8 mouse cellular contexts compared by ENCODE assay signal in the genomic region with DNA sequence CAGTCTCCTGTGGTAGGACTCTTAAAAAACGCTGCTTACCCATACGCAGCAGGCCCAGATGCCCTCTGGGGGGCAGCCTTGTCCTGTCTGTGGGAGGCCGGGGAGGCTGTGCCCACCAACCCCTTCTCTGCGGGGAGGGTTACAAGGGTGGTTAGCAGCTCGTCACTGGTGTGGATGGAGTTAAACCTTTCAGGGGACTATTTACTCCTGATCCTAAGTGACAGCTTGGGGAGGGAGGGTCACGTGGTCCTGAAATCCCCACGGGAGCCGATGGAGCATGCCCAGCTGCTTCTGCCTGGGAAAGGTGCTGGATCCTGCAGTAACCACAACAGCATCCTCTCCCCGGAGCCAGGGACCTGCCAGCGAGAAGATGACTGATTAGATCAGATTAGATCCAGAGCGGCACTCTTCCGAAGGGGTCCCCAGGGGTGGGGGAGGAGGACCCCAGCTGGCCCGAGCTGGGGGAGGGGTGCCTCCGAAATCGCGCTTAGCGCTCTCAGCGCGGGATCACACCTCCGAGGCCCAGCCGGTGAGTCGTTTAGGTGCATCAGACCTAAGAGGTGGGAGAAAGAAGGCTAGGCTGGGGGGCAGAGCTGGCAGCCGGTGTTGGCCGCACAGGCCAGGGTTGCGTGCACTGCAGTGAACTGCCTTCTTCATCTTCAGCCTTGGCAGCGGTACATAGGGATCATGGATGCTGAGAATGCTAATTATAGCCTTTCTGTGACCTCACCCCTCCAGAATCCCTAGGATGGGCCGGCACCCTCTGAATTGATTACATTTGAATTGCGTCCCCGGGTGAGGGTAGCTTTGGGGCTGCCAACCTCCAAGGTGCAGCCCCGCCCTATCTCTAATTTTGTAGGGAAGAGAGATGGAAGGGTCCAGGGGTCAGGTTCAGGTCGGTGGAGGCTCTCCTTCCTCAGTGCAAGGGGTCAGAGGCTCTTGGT. TPM values are rescaled to one million over a fixed set of nuclear protein-coding genes. Genes with fewer than 3 reads are reported as not detected.
DNase-seq lines count a peak whose midpoint lies in the region; ATAC-seq and TF ChIP-seq lines count a peak whose summit lies in the region.

No protein-coding gene starts in this region.

- ATAC-seq in embryonic facial prominence, embryonic 15.5 days (ENCODE audit: insufficient number of reproducible peaks, low FRiP score, low TSS enrichment, low read depth): peak; percentile 81
- ATAC-seq in heart, embryonic 11.5 days (replicated peaks; ENCODE audit: insufficient number of reproducible peaks, low FRiP score, low TSS enrichment): peak; percentile 69
- peak; percentile 73 for ATAC-seq in kidney, embryonic 16.5 days (ENCODE audit: low FRiP score, low TSS enrichment)

- H3ac ChIP-seq in myocyte (ENCODE audit: control insufficient read depth, insufficient read length): no peak overlapping the region

- H3K27me3 ChIP-seq in embryonic facial prominence, embryonic 15.5 days: peaks cover 25% of the 10 kb centered on the region
- peaks cover 20% of the 10 kb centered on the region for H3K27me3 ChIP-seq in heart, embryonic 11.5 days (ENCODE audit: control insufficient read depth, insufficient read depth, low read length)
- peaks cover 21% of the 10 kb centered on the region for H3K27me3 ChIP-seq in kidney, embryonic 16.5 days (ENCODE audit: insufficient read depth, low read length)
- H3K27me3 ChIP-seq in myocyte (ENCODE audit: control insufficient read depth, insufficient read depth, insufficient read length): peaks cover 39% of the 10 kb centered on the region
- H3K27me3 ChIP-seq in testis, adult 2 months (ENCODE audit: control insufficient read depth, insufficient read depth, low read length): no peaks in the 10 kb centered on the region

- H3K27ac ChIP-seq in bone marrow, adult 2 months (ENCODE audit: control insufficient read depth, insufficient read depth, low read depth, low read length, poor library complexity): no peak overlapping the region
- H3K27ac ChIP-seq in embryonic facial prominence, embryonic 15.5 days (replicated peaks): no peak overlapping the region
- no peak overlapping the region; the same call in 1 of the 2 replicates for H3K27ac ChIP-seq in heart, embryonic 11.5 days (ENCODE audit: low read depth, low read length)
- no peak overlapping the region for H3K27ac ChIP-seq in kidney, embryonic 16.5 days (ENCODE audit: low read length)
- no peak overlapping the region for H3K27ac ChIP-seq in testis, adult 2 months (ENCODE audit: control insufficient read depth, insufficient read depth, low read depth, low read length)

- no peaks in the 10 kb centered on the region for H3K79me2 ChIP-seq in myocyte (ENCODE audit: control insufficient read depth, insufficient read depth)

- H3K4me3 ChIP-seq in bone marrow, adult 2 months (replicated peaks; ENCODE audit: control insufficient read depth, low read depth, low read length): no peak overlapping the region
- H3K4me3 ChIP-seq in embryonic facial prominence, embryonic 15.5 days (replicated peaks): peak overlapping the region; percentile 45
- H3K4me3 ChIP-seq in heart, embryonic 11.5 days (ENCODE audit: low read depth, low read length): peak overlapping the region; percentile 54
- peak overlapping the region; percentile 49 for H3K4me3 ChIP-seq in kidney, embryonic 16.5 days (ENCODE audit: low read length)
- no peak overlapping the region for H3K4me3 ChIP-seq in myocyte
- H3K4me3 ChIP-seq in testis, adult 2 months (ENCODE audit: control insufficient read depth, low read depth, low read length): peak overlapping the region; percentile 33

- TF ChIP-seq CTCF in bone marrow, adult 2 months (IDR thresholded peaks at IDR 0.05; ENCODE audit: control insufficient read depth, insufficient read depth, low read length): peak; percentile 69
- TF ChIP-seq CTCF in testis, adult 2 months (IDR thresholded peaks at IDR 0.05; ENCODE audit: control insufficient read depth, insufficient read depth, insufficient replicate concordance, low read depth, low read length): peak; percentile 60; the same call in 1 of the 2 replicates

- no peaks in the 10 kb centered on the region; the same call in 1 of the 2 replicates for H3K4me1 ChIP-seq in bone marrow, adult 2 months (ENCODE audit: control insufficient read depth, insufficient read depth, low read length)
- H3K4me1 ChIP-seq in embryonic facial prominence, embryonic 15.5 days: peaks cover 38% of the 10 kb centered on the region
- peaks cover 11% of the 10 kb centered on the region for H3K4me1 ChIP-seq in heart, embryonic 11.5 days (ENCODE audit: control insufficient read depth, insufficient read depth, low read length)
- H3K4me1 ChIP-seq in kidney, embryonic 16.5 days (ENCODE audit: insufficient read depth, low read length): peaks cover 22% of the 10 kb centered on the region
- peaks cover 7% of the 10 kb centered on the region; the same call in 1 of the 2 replicates for H3K4me1 ChIP-seq in testis, adult 2 months (ENCODE audit: control insufficient read depth, insufficient read depth, low read length)

- H3K4me2 ChIP-seq in embryonic facial prominence, embryonic 15.5 days (replicated peaks): peak overlapping the region; percentile 92
- H3K4me2 ChIP-seq in heart, embryonic 11.5 days: peak overlapping the region; percentile 93
- H3K4me2 ChIP-seq in kidney, embryonic 16.5 days (replicated peaks; ENCODE audit: low read depth, low read length): peak overlapping the region; percentile 72
- peak overlapping the region; percentile 51 for H3K4me2 ChIP-seq in myocyte (ENCODE audit: low read depth)

- WGBS in bone marrow, adult 2 months: 3% methylated on average over 31 of the region's 31 CpGs
- under 1% methylated on average over 31 of the region's 31 CpGs for WGBS in embryonic facial prominence, embryonic 15.5 days
- WGBS in heart, embryonic 11.5 days (ENCODE audit: insufficient replicate concordance): under 1% methylated on average over 31 of the region's 31 CpGs
- WGBS in kidney, embryonic 16.5 days: 0% methylated on average over 31 of the region's 31 CpGs

- H3K9me3 ChIP-seq in embryonic facial prominence, embryonic 15.5 days (replicated peaks): no peaks in the 10 kb centered on the region
- H3K9me3 ChIP-seq in heart, embryonic 11.5 days (replicated peaks; ENCODE audit: control insufficient read depth, low read length): no peaks in the 10 kb centered on the region
- H3K9me3 ChIP-seq in kidney, embryonic 16.5 days (ENCODE audit: low read length): no peaks in the 10 kb centered on the region

- no peak for TF ChIP-seq POLR2A in bone marrow, adult 2 months (IDR thresholded peaks at IDR 0.05; ENCODE audit: borderline replicate concordance, control insufficient read depth, low read depth, low read length)
- no peak for TF ChIP-seq POLR2A in myocyte (IDR thresholded peaks at IDR 0.05; ENCODE audit: insufficient read length, low read depth)
- no peak for TF ChIP-seq POLR2A in testis, adult 2 months (IDR thresholded peaks at IDR 0.05; ENCODE audit: control insufficient read depth, low read depth, low read length)

- peak overlapping the region; percentile 10; the same call in 1 of the 2 replicates for H3K9ac ChIP-seq in embryonic facial prominence, embryonic 15.5 days
- H3K9ac ChIP-seq in heart, embryonic 11.5 days (ENCODE audit: low read depth, low read length): peak overlapping the region; percentile 61
- H3K9ac ChIP-seq in kidney, embryonic 16.5 days (replicated peaks; ENCODE audit: low read length): peak overlapping the region; percentile 57

- no peaks in the 10 kb centered on the region for H3K36me3 ChIP-seq in embryonic facial prominence, embryonic 15.5 days
- no peaks in the 10 kb centered on the region for H3K36me3 ChIP-seq in heart, embryonic 11.5 days (ENCODE audit: control insufficient read depth, insufficient read depth, low read length)
- no peaks in the 10 kb centered on the region for H3K36me3 ChIP-seq in kidney, embryonic 16.5 days (ENCODE audit: insufficient read depth, low read length)
- no peaks in the 10 kb centered on the region for H3K36me3 ChIP-seq in myocyte (ENCODE audit: control insufficient read depth, insufficient read depth)
- no peaks in the 10 kb centered on the region for H3K36me3 ChIP-seq in testis, adult 2 months (ENCODE audit: control insufficient read depth, insufficient read depth, low read length)

- DNase-seq in A20 (ENCODE audit: low read depth, low spot score) (peak; percentile 50), liver (peak; percentile 63)

TF ChIP-seq in myocyte, 11 proteins besides CTCF, POLR2A, EP300 and RAD21:
- TF ChIP-seq MAX (IDR thresholded peaks at IDR 0.05; ENCODE audit: low read depth) (no peak), MYOD1 (IDR thresholded peaks at IDR 0.05; ENCODE audit: control insufficient read depth in 1 of 3, insufficient read length in 2 of 3, low read depth in 2 of 3) (peak in 1 of 3 experiments; percentile 16), USF1 (IDR thresholded peaks at IDR 0.05; ENCODE audit: low read depth) (peak; percentile 76)

RNA-seq across cellular contexts. Expression of gene Plekha6, which starts 17.3 kb away (rescaled TPM):
- polyA plus RNA-seq in bone marrow, adult 2 months (2011; ENCODE audit: insufficient read depth, insufficient read length, low replicate concordance, missing spikeins): 0.84 and 2.1 TPM in 2 replicates
- 7.2 and 7.8 TPM in 2 replicates for polyA plus RNA-seq in embryonic facial prominence, embryonic 15.5 days (2015; fragmentation: Nextera tagmentation; extraction: Ambion mirVana)
- 13.6 and 14.8 TPM in 2 replicates for polyA plus RNA-seq in heart, embryonic 11.5 days (2014; fragmentation: Nextera tagmentation; extraction: Ambion mirVana)
- polyA plus RNA-seq in kidney, embryonic 16.5 days (2015; fragmentation: Nextera tagmentation; extraction: Ambion mirVana): 8.5 and 9.7 TPM in 2 replicates
- 0.12 TPM for polyA plus RNA-seq in myocyte (2012; fragmentation: generic; extraction: Trizol)
- 97.1 and 110 TPM in 2 replicates for polyA plus RNA-seq in testis, adult 2 months (2012; rRNA removed)

RNA-seq across cellular contexts. Expression of gene Ppp1r15b, which starts 50.4 kb away (rescaled TPM):
- 51.2 and 59.4 TPM in 2 replicates for polyA plus RNA-seq in bone marrow, adult 2 months (2011; ENCODE audit: insufficient read depth, insufficient read length, low replicate concordance, missing spikeins)
- polyA plus RNA-seq in embryonic facial prominence, embryonic 15.5 days (2015; fragmentation: Nextera tagmentation; extraction: Ambion mirVana): 34.8 and 35.6 TPM in 2 replicates
- 33.6 and 40.8 TPM in 2 replicates for polyA plus RNA-seq in heart, embryonic 11.5 days (2014; fragmentation: Nextera tagmentation; extraction: Ambion mirVana)
- 45.7 and 47.7 TPM in 2 replicates for polyA plus RNA-seq in kidney, embryonic 16.5 days (2015; fragmentation: Nextera tagmentation; extraction: Ambion mirVana)
- polyA plus RNA-seq in myocyte (2012; fragmentation: generic; extraction: Trizol): 30.9 TPM
- polyA plus RNA-seq in testis, adult 2 months (2012; rRNA removed): 11.1 and 11.8 TPM in 2 replicates

Comparison
In these comparisons a context has a peak if more than half of its experiments do, and no peak if none do; other contexts are left out.
1. H3K4me3 ChIP-seq: peak in embryonic facial prominence, embryonic 15.5 days (single experiment), heart, embryonic 11.5 days (single experiment), kidney, embryonic 16.5 days (single experiment) and testis, adult 2 months (single experiment); none in bone marrow, adult 2 months (single experiment) and myocyte (single experiment).
2. H3K9ac ChIP-seq: peak in every context shown above with its lines; median percentile 61 in heart, embryonic 11.5 days; 57 in kidney, embryonic 16.5 days; 10 in embryonic facial prominence, embryonic 15.5 days.
3. Peak in every context shown above with its lines, with median percentiles within 50 percentile points of each other: ATAC-seq and H3K4me2 ChIP-seq.